Mouse (Mus musculus): ENCODE measurements around the gene Sema6d.
A peak's percentile ranks its signal among the peaks of the same experiment; 100 is the strongest.

Sema6d gene

DNA sequence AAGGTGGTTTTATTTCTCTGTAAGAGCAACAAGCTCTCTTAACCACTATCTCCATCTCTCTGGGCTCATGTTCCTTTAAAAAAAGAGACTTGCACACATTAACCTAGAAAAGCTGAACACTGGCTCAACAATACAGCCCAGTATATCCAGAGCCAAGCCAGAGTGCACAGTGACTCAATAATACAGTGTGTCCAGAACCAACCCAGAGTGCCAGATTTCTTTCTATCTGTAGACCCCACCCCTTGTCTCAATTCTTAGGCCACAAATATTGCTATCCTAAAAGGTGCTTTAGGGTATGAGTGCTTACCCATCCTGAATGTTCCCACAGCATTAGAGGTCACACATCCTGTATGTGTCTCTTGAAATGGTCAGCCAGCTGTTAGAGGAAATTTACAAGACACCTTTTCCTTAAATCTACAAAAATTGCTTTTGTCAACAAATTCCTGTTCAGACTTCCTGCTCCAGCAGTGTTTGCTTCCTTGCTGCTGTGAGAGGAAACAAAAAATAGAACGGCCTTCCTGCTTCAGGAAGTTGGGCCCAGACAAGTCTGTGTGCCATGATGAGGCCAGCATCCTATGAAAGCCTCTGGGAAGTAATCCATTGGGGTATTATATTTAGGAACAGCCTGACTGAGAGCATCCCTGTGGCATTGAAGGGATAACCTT lies 465.1 kb downstream of the Sema6d start:
- DNase-seq (ENCODE audit: low spot score in 2 of 2) = no peak

DNA sequence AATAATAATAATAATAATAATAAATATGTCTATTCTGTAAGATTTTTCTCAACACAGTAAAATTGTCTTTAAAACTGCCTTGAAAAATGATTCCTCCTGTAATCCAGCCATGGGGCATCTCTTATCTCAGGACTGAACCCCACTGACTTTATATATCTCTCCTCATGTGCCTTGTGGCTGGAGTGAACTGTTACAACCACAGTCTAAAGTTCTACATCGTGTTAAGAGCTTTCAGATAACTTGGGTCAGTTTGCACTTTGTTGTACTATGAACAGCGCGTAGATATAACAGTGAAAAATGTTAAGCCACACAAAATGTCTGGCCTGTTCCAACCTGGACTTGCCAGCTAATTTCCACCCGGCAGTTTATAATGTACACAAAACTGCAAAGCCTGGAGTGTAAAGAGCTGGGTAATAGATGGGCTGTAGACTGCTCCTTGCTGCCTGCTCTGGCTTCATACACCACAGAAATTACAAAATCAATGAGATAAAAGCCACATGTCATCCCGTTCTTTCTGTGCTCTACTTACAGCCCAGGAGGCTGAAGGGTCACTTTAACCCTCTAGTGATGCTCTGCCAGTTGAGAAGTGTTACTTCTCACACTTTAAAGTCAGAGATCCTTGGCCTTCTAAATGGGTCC lies 467.2 kb downstream of the Sema6d start:
- no peak for DNase-seq (ENCODE audit: low spot score in 2 of 2)

DNA sequence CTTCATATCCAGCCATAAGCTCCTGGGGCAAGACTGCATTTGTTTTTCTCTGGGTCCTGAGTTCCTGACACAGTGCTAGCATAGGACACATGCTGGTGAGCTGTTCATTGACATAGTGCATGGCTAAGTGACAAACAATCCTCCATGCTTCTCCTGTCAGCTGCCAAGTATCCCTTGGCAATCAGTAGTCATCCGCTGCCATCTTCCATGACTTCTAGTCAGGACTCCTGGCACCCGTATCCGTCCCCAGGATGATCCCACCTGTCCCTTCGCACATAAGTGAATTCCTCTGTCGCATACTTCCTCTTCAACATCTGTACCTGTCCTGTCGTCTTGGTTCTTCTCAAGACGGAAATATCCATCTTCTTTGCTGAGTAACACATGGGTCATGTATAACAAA lies 468.3 kb downstream of the Sema6d start:
- DNase-seq (ENCODE audit: low spot score in 2 of 2) = no peak

DNA sequence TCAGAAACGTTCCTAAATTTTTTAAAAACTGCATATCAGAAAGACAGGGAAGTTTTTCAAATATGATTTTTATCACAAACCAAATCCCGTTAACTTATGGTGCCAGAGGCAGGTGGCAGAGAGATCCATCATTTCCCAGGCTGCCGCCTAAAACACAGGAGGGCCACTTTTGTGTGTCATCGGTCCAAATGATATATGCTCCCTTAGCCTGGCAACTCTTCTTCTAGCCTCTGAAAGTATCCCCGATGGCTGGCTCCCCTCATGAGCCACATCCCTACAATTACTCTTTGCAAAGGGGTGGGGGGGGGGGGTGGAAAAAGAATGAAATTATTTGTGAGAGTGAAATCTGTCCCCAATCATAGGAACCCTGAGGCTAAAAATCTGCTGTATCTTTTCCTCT lies 471.9 kb downstream of the Sema6d start:
- no peak for DNase-seq (ENCODE audit: low spot score in 2 of 2)

DNA sequence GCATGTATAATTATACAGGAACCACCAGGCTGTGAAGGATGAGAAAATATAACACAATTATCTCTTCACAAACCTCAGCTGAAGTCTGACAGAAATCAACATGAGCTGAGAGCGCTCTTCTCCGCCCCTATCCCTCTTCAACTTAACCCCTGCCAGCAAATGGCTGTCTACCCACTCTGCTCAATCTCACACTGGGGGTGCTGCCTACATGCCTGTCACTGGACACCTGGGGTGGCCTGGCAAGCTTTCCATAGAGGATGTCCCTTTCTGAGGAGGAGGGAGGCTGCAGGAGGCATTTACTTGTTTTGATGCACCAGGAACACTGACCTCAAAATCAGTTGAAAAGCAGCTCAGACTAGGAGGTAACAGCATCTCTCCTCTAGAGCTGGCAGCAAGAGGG lies 472.3 kb downstream of the Sema6d start:
- DNase-seq (ENCODE audit: low spot score in 2 of 2) = no peak

DNA sequence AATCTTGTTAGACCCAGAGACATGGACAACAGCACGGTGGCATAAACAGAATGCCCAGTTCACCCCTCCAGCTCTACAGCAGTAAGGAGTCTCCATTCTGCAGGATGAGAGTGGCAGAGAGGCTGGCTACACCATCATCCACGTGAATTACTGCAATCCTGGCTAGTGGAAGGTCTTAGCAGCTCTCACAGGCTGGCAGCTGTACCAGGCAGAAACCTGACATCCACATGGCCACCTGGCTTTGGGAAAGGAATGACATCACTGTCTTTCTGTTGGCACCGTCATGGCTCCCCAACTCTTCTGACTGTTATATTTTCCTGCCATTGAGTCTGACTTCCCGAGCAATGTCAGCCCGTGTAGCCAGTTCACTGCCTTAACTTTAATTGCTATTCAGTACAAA lies 474.0 kb downstream of the Sema6d start:
- peak in 1 of 2 experiments; percentile 40 for DNase-seq (ENCODE audit: low spot score in 2 of 2)

DNA sequence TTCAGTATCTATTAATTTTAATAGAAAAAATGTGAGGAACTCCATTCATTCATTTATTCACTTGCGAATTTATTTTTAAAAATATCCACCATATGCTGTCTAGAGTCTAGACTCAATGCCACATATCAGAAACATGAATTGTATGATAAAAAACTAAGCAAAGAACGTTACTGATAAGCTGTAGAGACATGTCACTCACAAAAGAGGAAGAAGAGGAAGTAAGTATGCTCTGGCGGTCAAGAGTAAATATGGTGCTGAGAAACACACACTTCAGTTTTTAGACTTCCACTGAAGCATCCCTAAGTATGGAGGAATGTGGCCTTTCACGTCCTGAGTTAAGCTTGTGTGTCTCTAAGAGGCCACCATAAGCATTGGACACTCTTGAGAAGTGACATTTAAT lies 484.0 kb downstream of the Sema6d start:
- DNase-seq (ENCODE audit: low spot score in 2 of 2) = no peak

DNA sequence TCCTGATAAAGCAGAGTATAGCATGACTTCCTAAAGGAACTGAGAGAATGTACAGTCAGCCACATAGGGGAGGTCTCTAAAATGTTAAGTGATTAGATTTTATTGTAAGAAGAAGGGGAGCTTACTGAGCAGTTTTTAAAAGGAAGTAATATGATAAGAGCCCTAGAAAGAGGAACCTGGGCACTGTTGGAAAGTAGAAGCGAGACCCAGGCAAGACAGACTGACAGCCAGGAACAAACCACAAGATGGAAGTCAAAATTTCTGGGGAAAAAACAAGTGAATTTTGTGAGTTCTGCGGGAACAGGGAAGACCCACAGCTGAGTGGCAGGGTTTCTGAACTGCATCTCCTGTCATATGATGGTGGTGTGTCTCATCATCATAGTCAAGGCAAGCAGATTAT lies 486.3 kb downstream of the Sema6d start:
- DNase-seq (ENCODE audit: low spot score in 2 of 2) = no peak

DNA sequence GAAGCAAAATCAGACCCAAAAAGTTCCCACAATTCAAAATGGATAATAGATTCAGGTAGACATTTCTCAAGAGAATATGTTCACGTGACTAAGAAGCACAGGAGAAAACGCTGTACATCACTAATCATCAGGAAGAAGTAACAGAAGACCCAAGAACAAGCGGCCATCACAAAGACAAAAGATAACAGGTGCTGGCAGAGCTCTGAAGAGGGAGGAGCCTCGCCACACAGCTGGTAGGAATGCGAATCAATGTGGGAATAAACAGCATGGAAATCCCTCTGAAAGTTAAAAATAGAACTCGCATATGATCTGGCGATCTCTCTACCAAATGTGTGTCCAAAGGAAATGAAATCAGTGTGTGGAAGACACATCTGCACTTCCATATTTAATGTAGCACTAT lies 493.8 kb downstream of the Sema6d start:
- no peak for DNase-seq (ENCODE audit: low spot score in 2 of 2)

DNA sequence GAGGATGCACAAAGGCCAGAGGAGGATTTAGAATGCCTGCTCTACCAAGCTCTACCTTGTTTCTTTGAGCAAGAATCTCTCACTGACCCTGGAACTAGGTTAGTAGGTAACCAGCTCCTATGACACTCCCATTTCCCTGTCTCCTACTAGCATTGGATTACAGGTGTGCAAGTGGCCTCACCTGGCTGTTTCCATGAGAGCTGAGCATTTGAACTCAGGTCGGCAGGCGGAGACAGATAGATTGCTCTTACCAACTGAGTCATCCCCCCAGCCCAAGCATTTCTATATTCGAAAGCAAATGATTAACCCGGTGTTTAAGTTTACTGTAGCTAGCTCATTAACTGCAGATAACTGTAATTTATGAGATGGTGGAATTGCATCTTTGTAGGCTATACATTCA lies 503.0 kb downstream of the Sema6d start:
- no peak for DNase-seq (ENCODE audit: low spot score in 2 of 2)

DNA sequence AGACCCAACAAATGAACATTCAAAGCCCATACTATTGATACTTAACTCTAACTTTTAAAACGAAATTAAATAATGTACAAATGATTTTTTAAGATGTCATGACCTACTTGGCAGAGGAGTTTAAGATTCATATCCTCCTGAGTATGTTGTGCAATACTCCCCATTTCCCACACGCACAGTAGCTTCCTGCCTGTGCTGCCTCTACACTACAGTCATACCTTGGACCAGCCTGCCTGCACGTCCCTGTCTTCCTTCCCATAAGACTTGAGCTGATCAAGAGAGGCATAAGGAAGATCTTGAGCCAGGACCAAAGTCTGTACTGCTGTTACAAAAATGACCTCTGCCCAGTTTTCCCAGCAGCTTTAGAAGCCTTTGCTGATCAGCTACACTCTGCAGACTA lies 509.2 kb downstream of the Sema6d start:
- no peak for DNase-seq (ENCODE audit: low spot score in 2 of 2)

DNA sequence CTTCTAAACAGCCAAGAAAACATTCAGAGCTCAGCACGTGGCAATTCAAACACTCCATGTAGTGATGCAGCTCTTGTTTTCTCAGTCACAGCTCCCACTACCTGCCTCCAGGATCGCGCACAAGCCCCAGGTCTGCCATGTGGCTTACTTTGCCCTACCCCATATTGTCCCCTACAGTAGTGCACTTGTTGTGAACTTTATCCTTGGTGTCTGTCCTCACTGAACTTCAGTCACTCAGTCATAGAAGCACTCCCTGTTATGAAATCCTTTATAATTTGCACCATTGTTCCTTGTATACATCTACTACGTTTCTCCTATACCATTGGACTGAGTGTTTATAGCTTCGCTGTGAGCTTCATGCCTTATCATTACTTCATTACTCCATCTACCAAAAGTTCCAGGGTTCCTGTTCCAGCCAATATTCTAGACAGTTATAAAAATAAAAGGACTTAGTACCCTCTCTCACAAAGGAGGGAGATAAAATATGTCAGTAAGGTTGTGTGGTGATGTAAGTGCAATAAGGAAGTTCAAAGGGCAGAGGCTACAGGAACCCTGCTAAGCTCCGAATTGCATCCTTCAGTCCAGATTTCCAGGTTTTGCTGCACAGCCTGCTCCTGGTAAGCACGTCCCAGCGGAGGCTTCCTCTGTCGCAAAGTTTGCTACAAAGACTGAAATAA lies 512.1 kb downstream of the Sema6d start:
- no peak for DNase-seq (ENCODE audit: low spot score in 2 of 2)

DNA sequence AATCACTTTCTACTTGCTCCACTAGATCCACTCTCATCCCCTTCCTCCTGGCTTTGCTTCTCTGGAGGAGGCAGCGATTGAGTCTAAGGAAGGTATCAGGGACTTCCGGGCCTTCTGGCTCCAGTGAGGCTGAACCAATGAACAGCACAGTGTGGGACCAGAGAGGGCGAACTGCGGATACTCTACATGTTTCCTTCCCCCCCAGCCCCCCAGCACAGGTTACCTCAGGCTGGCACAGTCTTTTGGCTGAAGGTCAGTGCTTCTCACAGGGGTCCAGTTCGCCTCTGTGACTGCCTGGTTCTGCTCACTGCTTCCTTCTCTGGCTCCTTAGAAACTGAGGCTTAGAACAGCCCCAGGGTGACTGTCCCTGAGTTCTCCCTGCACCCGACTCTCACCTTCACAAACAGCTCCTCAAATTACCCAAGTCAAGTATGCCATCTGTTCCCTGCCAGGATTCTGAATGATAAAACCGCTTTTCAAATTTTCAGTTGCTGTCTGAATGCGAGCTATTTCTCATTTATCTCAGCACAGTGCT lies 512.7 kb downstream of the Sema6d start:
- no peak for DNase-seq (ENCODE audit: low spot score in 2 of 2)

DNA sequence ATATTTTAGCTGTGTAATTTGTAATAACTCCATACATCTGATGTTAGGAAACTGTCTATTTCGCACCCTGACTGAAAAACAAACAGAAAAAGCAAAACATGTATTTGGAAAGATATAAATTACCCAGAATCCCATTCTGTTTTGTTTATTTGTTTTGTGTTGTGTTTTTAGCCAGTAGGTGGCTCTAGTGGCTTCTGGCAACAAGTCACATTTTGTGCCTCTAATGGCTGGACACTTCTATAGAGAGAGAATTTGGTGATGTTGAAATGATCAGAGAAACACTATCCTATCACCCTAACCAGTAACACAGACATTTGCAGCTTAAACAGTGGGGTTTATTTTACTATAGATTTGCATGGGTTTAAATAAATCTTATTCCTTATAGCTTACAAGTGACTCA lies 515.6 kb downstream of the Sema6d start:
- no peak for DNase-seq (ENCODE audit: low spot score in 2 of 2)

DNA sequence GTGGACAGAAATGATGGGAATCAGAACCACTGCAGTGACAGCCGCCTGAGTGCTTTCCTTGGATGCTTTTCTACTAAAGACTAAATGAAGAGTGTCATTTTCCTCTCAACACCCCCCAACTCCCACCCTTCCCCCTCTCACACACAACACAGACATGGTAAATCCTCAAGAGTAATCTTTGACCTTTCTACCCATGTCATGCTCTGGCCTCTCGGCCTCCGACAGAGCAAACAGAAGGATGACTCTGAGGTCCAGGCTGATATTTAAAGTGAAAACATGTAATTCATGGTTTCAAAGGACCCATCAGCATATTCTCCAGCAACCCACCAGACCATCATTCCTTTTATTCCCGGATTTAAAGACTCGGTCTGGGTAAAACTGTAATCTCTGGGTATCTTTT lies 518.2 kb downstream of the Sema6d start:
- no peak for DNase-seq (ENCODE audit: low spot score in 2 of 2)

DNA sequence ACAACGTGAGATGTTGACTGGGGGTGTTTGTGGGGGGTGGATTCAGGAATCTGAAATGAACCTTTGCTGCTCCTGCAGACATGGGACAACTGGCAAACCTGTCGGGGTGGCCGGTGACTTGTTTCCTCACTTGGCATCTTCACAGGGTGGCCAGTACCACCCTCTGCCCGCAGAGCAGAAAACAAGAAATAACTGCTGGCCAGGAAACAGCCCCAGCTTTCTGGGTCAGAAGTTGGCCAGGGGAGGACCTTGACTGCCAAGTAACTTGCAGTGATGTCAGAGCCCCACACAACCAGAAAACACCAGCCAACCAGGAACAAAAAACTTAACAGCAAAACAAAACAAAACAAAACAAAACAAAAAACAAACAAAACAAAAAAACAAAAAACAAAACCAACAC lies 518.8 kb downstream of the Sema6d start:
- no peak for DNase-seq (ENCODE audit: low spot score in 2 of 2)

DNA sequence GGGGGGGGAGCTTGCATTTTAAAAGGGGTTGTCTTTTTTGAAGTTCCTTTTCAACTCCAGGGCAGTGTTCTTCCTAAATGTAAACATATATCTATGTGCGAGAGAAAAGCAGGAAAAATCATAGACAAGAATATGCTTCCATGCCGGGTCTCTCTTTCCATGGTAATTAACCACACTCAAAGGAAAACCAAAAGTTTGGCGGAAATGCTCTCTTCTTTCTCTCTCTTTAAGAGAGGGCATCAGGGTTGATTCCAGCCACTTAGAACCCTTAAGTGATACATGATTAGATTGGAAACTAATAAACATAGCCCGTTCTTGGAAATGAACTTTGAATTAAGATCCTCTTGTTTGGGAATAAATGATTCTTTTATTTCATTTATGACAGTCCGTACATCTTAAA lies 519.2 kb downstream of the Sema6d start:
- no peak for DNase-seq (ENCODE audit: low spot score in 2 of 2)

DNA sequence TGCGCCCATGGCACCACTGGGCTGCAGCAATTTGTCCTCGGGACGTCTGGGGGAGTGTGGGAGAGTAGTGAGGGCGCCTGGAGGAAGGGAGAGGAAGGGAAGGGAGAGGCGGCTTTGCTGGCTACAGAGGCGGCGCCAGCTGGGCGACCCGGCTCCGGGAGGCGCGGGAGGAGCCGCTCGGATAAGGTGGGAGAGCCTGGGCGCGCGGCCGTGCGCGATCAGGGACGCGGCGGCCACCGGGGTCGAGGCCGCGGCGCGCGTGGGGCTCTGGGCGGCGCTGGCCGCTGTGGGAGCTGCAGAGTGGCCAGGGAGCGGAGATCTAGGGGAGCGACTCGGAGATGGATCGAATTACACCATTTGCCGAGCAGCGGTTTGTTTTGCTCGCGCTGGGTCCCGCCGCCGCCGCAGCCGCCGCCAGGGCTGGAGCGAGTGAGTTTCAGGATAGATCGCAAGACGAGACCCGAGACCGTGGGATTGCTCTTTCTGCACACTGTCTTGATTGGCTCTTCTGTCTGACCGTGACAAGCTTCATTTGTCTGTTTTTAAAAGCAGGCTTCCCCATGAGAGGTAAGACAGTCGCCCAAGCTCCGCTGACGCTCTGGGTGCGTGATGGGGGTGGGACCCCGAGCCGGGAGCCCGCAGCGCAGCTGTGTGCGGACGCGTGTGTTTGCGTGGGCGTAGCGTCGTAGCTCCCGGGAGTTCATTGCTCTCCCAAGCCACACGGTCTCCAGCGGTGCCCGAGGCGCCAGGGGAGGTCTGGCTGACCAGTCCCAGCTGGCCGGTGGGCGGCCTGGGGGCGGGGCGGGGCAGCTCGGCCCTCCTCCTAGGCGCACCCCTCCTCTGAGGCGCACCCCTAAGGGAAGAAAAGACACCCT lies 520.2 kb downstream of the Sema6d start:
- peak; percentile 46 to 65 for DNase-seq (ENCODE audit: low spot score in 2 of 2)

DNA sequence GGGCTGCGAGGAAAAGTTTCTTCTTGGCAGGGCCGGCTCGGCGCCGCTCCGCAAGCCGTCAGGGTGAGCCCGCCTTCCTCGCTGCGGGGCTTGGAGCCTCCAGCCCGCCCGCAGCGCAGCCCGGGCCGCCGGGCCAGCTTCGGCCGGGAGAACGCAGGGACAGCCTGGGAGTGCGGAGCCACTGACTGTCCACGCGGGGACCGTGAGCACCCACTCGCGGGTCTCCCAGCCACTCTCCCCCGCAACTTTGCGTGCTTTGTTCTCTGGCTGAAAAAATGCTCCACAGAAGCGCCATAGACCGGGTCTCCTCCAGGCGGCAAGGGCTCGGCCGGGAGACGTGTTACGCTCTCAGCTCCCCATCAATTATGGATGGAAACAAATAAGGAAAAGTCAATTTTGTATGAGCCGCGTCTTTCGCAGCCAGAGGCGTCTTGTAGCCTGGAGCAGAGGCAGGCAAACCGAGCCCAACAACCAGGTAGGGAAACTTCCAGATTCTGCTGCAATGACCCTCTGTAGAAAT lies 520.9 kb downstream of the Sema6d start:
- DNase-seq (ENCODE audit: low spot score in 2 of 2) = no peak

DNA sequence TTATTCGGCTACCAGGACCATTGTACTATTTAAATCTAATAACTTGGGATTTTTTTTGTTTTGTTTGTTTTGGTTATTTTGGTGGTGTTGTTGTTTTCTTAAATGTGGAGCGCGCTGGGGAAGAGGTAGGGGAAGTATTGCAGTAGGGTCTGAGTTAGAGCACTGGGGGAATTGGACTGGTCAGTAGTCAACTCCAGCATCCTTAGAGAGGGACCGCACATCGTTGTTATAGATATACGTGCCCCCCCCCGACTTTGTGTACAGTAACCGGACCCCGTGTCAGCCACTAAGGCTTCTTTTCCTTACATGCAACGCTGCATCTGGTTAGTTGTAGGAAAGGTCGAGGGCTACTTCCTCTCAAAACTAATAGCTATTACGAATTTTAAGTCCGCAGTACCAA lies 521.5 kb downstream of the Sema6d start:
- no peak for DNase-seq (ENCODE audit: low spot score in 2 of 2)

DNA sequence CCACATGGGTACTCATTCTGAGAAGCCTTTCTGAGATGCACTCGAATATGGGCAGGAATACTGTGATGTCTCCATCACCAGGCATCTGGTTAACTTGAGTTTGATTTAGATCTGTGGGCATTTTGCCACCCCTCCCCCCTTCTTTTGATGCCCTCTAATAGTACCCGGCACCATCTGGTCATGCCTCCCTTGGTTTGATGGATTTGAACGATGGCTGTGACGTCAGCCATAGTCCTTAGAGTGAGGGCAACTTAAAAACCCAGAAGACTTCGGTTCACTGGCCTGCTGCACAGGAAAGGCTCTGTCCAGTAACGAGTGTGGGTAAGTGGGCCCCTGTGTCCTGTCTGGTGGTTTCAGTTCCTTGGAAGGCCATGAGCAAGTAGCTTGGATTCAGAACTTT lies 522.5 kb downstream of the Sema6d start:
- DNase-seq (ENCODE audit: low spot score in 2 of 2) = no peak
